Mouse (Mus musculus) small intestine, adult 2 months (tissue): Measurements from ENCODE around the gene Alg10b.

Source experiments
- CTCF ChIP-seq: fragments of 200-500 bp; IDR thresholded peaks from 2 replicates; pipeline ENCODE4 v1.5.1; 2012; ENCODE audit warnings: low read depth, mild to moderate bottlenecking, control low read depth, inconsistent platforms, low read length, moderate library complexity, mixed read lengths; ENCODE audit not compliant: insufficient replicate concordance, insufficient read length; ENCODE audit errors: extremely low read depth
- POLR2A ChIP-seq: fragments of 200-500 bp; IDR thresholded peaks from 2 replicates; pipeline ENCODE4 v1.6.1; 2012; ENCODE audit warnings: low read depth, mild to moderate bottlenecking, control low read depth, inconsistent platforms, low read length, moderate library complexity

DNA sequence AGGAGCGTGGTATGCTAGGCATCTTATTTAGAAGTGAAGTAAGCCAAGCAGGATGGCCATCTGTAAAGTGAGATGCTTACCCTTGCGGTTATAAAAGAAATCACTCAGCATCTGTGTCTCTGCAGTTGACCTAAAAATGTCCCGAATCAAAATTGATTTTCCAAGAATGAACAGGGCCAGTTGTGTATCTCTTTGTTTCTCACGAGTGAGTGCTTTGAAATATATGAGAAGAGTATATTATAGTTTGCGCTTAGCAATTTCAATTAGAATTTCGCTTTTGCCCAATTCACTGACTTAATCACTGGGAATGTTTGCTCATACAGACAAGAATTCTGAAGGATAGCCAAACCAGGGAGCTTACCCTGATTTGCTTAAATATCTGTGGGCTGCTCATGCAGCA, 40.6 kb upstream of the Alg10b start:
- TF ChIP-seq CTCF (no peak), POLR2A (no peak)
